Mouse (Mus musculus) spleen, adult 2 months (tissue): ENCODE data around the gene Reg4. TPM values are rescaled to one million over a fixed set of nuclear protein-coding genes. Genes with fewer than 3 reads are reported as not detected.

ENCODE experiments used
- DNase-seq, 2 experiments: peaks; one replicate each; pipeline versions ENCODE4 v3.0.0 to v3.0.0-alpha.2; 2012 to 2021; ENCODE audit warnings: low spot score in 2 of 2, low read depth in 1 of 2
- H3K27ac ChIP-seq: fragments of 200-500 bp; 2 replicates; pipeline ENCODE4 v1.5.1; 2012; ENCODE audit warnings: low read length, inconsistent platforms; ENCODE audit not compliant: insufficient read depth
- H3K27me3 ChIP-seq: fragments of 200-500 bp; 2 replicates; pipeline ENCODE4 v1.6.1; 2012; ENCODE audit warnings: mild to moderate bottlenecking, moderate library complexity, low read length, inconsistent platforms; ENCODE audit not compliant: control insufficient read depth, insufficient read depth
- H3K36me3 ChIP-seq: fragments of 200-500 bp; 2 replicates; pipeline ENCODE4 v1.6.1; 2012; ENCODE audit warnings: mild to moderate bottlenecking, low read length, inconsistent platforms; ENCODE audit not compliant: control insufficient read depth, insufficient read depth
- H3K4me1 ChIP-seq: fragments of 200-500 bp; 2 replicates; pipeline ENCODE4 v1.6.1; 2011; ENCODE audit warnings: inconsistent platforms; ENCODE audit not compliant: control insufficient read depth, insufficient read depth, insufficient read length
- H3K4me3 ChIP-seq: fragments of 200-500 bp; 2 replicates; pipeline ENCODE4 v1.5.1; 2011; ENCODE audit warnings: mild to moderate bottlenecking, inconsistent platforms; ENCODE audit not compliant: insufficient read depth, insufficient read length; ENCODE audit errors: extremely low read depth
- CTCF ChIP-seq: fragments of 200-500 bp; IDR thresholded peaks from 2 replicates; pipeline ENCODE4 v1.5.1; 2011; ENCODE audit warnings: mild to moderate bottlenecking, inconsistent platforms; ENCODE audit not compliant: insufficient read depth, insufficient read length, insufficient replicate concordance; ENCODE audit errors: extremely low read depth
- POLR2A ChIP-seq: fragments of 200-500 bp; IDR thresholded peaks from 2 replicates; pipeline ENCODE4 v1.6.1; 2011; ENCODE audit warnings: low read depth, low read length, inconsistent platforms
- WGBS: fragments of 180-500 bp; shearing (Covaris S2); methylation state at CpG from one replicate; pipeline ENCODE4 v1.1.7; 2018; 5-methylcytosine and 5-hydroxymethylcytosine counted together
- polyA plus RNA-seq: library from polyadenylated mRNA; depleted of rRNA; stranded (reverse); fragments of >200 nt; gene quantifications from 2 replicates; pipeline ENCODE4 v1.2.3, GENCODE M21; 2012

Gene Reg4
- polyA plus RNA-seq, 1 experiment, result not detected

GRCm38 (mm10) chr3:98236266-98236665, 14.3 kb downstream of the Reg4 start:
- H3K4me3 ChIP-seq, result no peak overlapping the region
- no peaks in the 10 kb centered on the region for H3K4me1 ChIP-seq
- TF ChIP-seq POLR2A (no peak), CTCF (no peak)
- 85% methylated on average over 6 of the region's 6 CpGs for WGBS
- no peaks in the 10 kb centered on the region for H3K36me3 ChIP-seq
- DNase-seq, result no peak
- H3K27ac ChIP-seq, result no peak overlapping the region
- no peaks in the 10 kb centered on the region for H3K27me3 ChIP-seq

- Histone ChIP-seq H3K27ac (no peak overlapping the region), H3K27me3 (no peaks in the 10 kb centered on the region), H3K4me1 (no peaks in the 10 kb centered on the region), H3K4me3 (no peak overlapping the region), H3K36me3 (no peaks in the 10 kb centered on the region)
- 83% methylated on average over 5 of the region's 5 CpGs for WGBS
- no peak for DNase-seq
- no peak for TF ChIP-seq CTCF
- no peak for TF ChIP-seq POLR2A
These were observed 15.3 kb downstream of the Reg4 start for GRCm38 (mm10) chr3:98237240-98237639.

GRCm38 (mm10) chr3:98238150-98238549, 16.2 kb downstream of the Reg4 start:
- WGBS, result 94% methylated on average over 3 of the region's 3 CpGs
- Histone ChIP-seq H3K4me1 (no peaks in the 10 kb centered on the region), H3K27me3 (no peaks in the 10 kb centered on the region), H3K4me3 (no peak overlapping the region), H3K36me3 (no peaks in the 10 kb centered on the region), H3K27ac (no peak overlapping the region)
- TF ChIP-seq POLR2A, result no peak
- no peak for TF ChIP-seq CTCF
- DNase-seq, result no peak

- Histone ChIP-seq H3K27ac (no peak overlapping the region), H3K4me1 (no peaks in the 10 kb centered on the region), H3K36me3 (no peaks in the 10 kb centered on the region), H3K4me3 (no peak overlapping the region), H3K27me3 (no peaks in the 10 kb centered on the region)
- DNase-seq, result no peak
- 87% methylated on average over 3 of the region's 3 CpGs for WGBS
- no peak for TF ChIP-seq CTCF
- no peak for TF ChIP-seq POLR2A
These were observed 20.1 kb downstream of the Reg4 start for GRCm38 (mm10) chr3:98242051-98242450.

- Histone ChIP-seq H3K4me3 (no peak overlapping the region), H3K4me1 (no peaks in the 10 kb centered on the region), H3K27me3 (no peaks in the 10 kb centered on the region), H3K27ac (no peak overlapping the region), H3K36me3 (no peaks in the 10 kb centered on the region)
- no peak for DNase-seq
- TF ChIP-seq CTCF (no peak), POLR2A (no peak)
- WGBS, result 89% methylated on average over 8 of the region's 8 CpGs
These were observed 20.6 kb downstream of the Reg4 start for GRCm38 (mm10) chr3:98242458-98243037.

GRCm38 (mm10) chr3:98245892-98246291, 23.9 kb downstream of the Reg4 start:
- H3K4me1 ChIP-seq, result no peaks in the 10 kb centered on the region
- TF ChIP-seq CTCF (no peak), POLR2A (no peak)
- DNase-seq, result no peak
- H3K27ac ChIP-seq, result no peak overlapping the region
- H3K27me3 ChIP-seq, result no peaks in the 10 kb centered on the region
- no peaks in the 10 kb centered on the region for H3K36me3 ChIP-seq
- WGBS, result 53% methylated on average over 8 of the region's 8 CpGs
- no peak overlapping the region for H3K4me3 ChIP-seq

GRCm38 (mm10) chr3:98246985-98247751, 25.2 kb downstream of the Reg4 start:
- TF ChIP-seq POLR2A (no peak), CTCF (no peak)
- Histone ChIP-seq H3K36me3 (no peaks in the 10 kb centered on the region), H3K4me3 (no peak overlapping the region), H3K4me1 (no peaks in the 10 kb centered on the region), H3K27me3 (no peaks in the 10 kb centered on the region), H3K27ac (no peak overlapping the region)
- DNase-seq, result no peak
- 80% methylated on average over 7 of the region's 7 CpGs for WGBS
